Mouse (Mus musculus): Measurements from ENCODE around the gene 1700003F12Rik.

The 1700003F12Rik gene

DNA sequence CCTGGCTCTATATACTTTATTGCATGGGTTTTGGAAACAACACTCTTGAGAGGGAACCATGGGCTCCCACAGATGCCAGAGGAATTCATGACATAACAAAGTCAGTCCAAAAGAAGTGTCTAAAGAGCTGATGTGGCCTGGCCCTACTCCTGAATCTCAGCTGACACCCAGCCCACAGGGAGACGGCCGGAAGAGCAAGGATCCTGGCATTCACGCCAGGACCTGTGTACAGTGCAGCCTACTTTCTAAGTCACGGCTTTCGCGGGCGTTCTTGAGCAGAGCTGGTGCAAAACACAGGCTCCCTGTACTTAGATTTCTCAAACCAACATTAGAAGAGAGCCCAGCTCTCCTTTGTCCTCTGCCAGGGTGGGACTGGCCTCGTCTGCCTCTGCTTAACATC, 33.7 kb downstream of the 1700003F12Rik start:
- DNase-seq = peak; percentile 74

DNA sequence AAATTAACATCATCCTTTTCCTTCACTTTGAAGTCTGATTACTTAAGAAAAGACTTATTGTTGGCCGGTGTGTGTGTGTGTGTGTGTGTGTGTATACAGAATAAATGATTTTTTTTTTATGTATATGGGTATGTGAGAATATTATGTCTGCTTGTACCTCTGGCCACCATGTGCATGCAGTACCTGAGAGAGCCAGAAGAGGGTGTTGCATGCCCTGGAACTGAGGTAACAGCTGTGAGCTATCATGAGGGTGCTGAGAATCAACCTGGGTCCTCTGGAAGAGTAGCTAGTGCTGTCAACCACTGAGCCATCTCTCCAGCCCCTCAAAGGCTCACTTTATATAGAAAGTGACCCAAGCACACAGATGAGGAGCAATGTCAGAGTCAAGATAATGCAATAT, 34.5 kb downstream of the 1700003F12Rik start:
- DNase-seq = no peak

DNA sequence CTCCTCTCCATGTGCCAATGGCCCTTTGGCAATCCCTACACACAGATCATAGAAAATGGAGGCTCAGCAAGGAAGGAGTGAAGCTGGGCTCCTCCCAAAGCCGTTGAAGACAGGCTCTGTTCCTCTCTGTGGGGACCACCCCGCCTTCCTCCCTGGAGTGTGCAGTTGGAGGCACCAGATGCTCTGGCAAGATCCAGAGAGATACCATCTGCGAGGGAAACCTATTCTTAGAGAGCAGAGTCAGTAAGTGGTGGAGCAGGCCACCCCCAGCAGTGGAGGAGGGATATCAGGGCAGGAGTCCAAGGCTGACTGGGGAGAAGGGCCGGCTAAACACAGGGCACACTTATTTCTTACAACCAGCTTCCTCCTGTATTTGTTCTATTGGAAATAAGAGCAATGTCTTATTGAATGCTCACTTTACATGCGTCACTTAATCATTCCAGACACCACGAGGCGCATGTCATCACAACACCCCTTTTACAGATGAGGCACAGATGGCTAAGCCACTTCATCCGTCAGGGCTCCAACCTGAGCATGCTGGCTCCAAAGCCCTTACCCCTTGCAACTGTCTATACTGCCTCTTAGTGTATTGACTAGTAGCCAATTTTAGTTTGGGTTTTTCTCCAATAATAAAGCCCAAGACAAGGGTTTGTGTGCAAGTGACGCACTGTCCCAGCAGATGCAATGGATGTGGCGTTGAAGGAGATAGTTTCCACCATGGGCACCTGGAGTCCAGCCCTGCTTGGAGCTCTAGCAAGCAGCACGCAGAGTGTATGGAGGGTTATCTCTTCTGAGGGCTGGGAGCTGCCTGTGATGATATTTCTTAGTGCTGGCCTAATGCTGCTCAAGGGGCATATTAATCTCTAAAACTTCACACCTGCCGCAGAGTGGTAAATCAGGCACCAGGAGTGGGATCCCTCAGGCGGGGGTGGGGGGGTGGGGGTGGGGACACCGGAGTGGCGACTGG, 37.3 kb downstream of the 1700003F12Rik start:
- peak; percentile 56 for DNase-seq

DNA sequence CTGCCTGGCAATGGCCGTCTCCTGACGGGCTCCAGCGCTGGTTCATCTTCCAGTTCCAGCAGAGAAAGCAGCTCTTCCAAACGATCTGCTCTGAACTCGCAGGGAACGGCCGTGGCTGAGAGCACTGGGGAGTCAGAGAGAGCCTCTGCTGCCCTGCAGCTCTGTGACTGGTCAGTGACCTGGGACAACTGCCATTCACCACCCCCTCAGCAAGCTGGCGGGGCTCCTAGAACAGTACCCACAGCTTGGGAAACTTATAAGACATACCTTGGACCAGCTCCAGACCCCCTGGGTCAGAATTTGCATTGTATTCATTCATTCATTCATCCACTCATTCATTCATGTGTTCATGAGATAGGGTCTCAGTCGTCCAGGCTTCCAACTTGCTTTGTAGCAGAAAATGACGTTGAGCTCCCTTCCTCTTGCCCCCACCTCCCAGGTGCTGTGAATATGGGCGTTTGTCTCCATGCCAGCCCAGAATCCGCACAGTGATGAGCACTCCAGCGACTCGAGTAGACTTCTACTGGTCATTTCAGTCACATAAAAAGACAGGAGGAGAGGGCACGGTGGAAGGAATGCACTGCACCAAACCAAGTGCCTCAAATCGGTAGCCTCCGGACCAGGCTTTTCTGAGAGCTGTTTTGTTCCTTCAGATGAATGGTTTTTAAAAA, 38.2 kb downstream of the 1700003F12Rik start:
- no peak for DNase-seq

DNA sequence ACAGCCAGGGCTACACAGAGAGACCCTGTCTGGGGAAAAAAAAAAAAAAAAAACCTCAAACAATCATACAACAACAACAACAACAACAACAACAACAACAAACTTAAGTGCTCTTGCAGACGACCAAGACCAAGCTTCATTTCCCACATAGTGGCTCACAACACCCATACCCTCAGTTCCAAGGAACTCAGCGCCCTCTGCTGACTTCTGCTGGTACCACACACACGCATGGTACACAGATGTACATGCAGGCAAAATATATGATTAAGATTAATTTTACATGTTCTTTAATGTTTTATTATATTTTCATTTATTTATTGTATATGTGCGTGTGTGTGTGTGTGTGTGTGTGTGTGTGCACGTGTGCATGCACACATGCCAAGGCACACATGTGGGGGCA, 39.5 kb downstream of the 1700003F12Rik start:
- peak; percentile 57 for DNase-seq

DNA sequence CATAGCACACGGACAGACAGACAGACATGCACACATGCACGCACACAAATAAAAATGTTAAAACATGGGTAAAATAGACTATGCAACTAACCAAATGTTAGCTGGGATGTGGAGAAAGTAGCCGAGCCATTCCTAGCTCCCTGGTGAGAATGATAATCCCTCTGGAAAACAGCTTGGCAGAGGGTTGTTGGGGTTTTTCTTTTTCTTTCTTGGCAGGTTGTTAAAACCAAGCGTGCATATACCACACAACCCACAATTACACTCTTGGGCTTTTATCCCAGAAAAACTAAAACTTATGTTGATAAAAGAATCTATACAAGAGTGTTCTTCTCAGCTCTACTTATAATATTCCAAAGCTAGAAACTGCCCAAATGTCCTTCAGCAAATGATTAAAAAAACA, 42.2 kb downstream of the 1700003F12Rik start:
- no peak for DNase-seq

DNA sequence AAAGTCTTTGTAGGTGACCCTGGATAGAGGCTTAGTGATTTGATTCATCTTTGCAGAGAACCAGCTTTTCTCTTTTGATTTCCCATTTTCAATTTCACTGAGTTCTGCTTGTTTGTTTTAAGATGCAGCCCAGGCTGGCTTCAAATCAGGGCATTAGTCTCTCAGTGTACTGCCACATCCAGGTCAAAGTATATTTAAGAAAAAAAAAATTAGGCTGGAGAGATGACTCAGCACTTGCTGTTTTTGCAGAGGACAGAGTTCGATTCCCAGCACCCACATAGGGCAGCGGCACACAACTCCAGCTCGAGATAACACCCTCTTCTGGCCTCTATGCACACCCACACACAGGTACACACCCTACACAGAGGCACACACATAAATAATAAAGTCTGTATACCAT, 44.4 kb downstream of the 1700003F12Rik start:
- no peak for DNase-seq

DNA sequence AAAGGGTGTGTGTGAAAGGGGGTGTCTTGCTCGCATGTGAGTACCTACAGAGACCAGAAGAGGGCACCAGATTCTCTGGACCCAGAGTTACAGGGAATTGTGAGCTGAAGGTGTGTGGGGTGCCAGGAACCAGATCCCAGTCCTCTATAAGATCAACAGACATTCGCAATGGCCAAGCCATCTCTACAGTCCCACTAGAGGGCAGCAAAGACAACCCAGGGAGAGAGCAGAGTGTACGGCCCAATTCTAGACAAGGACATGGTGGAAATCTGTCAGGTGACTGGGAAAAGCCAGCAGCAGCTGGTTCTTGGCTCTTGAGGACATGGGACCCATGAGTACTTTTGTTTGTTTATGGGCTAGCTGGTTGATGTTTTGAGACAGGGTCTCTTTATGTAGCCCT, 46.1 kb downstream of the 1700003F12Rik start:
- DNase-seq = peak; percentile 70

DNA sequence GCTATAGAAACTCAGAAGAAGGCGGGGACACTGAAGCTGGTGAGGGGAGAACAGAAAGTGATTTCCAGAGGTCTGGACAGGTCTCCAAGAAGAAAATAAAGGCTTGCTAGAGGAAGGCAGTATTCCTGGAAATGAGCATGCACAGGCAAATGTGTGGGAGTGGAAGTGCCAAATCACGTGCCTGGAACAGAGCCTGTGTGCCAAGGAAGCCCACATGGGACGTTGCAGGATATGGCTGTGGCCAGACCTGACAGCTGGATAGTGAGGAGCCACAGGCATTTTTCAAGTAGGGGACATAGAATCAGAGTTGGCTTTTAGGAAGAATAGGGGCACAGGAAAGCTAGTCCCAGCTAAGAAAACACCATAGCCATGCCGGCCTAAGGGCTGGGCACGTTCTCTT, 48.9 kb downstream of the 1700003F12Rik start:
- DNase-seq = no peak

DNA sequence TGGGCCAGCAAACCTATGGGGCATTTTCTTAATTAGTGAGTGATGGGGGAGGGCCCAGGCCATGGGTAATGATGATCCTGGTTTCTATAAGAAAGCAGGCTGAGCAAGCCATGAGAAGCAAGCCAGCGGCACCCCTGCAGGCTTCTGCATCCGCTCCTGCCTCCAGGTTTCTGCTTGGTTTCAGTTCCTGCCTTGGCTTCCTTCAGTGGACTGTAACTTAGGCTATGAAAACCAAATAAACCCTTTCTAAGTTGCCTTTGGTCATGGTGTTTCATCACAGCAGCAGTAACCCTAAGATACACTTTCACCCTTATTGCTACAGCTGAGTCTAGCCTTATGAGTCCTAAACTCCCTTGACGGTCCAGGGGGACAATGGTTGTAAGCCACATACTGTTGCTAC, 50.5 kb downstream of the 1700003F12Rik start:
- no peak for DNase-seq

All from lung, postnatal 10 days (tissue).